Mouse (Mus musculus) lung, postnatal 36 days (tissue): ENCODE measurements around the gene Krt34.

Source experiments
- DNase-seq: peaks from one replicate; pipeline ENCODE4 v3.0.0; 2022; ENCODE audit warnings: mixed read lengths

Krt34 gene

DNA sequence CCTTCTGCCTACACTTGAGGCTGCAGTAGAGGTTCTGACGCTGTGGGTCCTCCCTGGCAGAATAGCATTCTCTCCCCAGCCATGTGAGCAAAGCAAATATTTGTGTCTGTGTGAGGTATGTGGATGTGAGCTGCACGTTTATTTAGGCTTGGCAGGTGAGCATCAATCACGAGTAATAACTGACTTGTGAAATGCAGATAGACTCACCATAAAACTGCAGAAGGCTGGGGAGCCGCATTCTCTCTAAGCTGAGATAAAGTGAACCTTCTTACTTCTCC is 47.0 kb downstream of the Krt34 start:
- no peak for DNase-seq

DNA sequence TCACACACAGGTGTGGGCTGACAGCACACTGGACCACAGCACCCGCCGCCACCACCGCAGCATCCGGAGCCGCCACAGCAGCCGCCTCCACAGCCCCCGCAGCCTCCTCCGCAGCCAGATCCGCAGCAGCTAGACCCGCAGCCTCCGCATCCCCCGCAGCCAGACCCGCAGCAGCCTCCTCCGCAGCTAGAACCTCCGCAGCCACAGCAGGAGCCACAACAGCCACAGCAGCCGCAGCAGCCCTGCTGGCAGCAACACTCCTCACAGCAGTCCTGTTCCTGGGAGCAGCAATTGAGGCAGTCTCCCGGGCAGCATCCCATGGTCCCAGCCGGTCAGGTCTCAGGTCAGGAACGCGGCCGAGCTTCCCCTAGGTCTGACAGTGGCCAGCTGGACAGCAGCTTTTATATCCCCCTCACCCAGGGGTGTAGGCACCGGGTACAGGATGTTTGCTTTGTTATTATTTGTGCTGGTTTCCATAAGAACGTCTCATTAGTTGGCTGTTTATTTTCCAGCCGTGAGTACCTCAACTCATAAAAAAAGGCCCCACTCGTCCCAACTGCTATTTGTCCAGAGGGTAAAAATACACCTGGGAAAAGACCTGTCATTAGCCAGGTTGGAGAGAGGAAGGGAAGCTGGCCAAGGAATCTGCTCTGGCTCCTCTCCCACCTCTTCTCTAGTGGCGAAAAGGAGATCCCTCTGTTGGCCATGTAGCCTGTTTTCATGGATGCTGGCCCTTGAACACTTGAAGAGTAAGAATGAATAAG is 47.6 kb downstream of the Krt34 start, which contains the start of gene Krtap17-1:
Krtap17-1 (minus strand) TSS at position 375 of the 764 bp plus-strand sequence.
- peak; percentile 32 for DNase-seq

DNA sequence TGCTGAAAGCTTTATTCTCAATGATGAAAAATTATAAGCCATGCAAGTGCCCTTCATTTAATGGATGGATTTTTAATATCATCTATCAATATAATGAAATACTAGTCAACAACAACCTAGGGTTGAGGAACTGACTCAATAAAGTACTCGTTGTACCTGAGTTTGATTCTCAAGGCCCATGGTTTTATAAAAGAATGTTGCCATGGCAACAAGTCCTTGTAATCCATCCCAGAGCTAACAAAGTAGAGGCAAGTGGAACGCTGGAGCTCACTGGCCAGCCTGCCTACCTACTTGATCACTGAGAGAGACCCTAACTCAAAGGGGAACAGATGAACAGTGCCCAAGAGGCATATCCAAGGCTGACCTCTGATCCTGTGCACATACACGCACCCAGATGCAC is 50.8 kb downstream of the Krt34 start:
- DNase-seq, result no peak

DNA sequence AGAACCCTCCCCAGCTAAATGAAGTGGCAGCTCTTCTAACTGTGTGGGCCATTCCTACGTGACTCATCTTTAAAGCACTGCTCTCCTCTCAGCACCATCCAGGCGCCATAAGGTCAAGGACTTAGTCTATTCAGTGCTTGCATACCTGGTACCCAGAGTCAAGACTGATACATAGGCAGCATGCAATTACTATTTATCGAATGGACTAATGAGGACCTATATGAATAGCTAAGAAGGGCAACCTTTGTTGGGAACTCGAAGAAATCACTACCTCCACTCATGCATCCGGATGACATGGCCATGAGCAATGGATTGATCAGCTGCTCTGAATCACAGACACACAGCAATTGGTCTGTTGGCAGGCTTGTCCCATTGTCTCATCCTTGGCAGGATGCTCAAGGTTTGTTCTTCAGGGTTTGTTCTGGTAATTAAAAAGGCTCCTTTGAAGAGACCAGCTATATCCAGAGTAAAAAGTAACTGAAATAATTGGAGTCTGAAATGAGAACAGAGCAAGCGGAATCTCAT is 51.4 kb downstream of the Krt34 start:
- no peak for DNase-seq

DNA sequence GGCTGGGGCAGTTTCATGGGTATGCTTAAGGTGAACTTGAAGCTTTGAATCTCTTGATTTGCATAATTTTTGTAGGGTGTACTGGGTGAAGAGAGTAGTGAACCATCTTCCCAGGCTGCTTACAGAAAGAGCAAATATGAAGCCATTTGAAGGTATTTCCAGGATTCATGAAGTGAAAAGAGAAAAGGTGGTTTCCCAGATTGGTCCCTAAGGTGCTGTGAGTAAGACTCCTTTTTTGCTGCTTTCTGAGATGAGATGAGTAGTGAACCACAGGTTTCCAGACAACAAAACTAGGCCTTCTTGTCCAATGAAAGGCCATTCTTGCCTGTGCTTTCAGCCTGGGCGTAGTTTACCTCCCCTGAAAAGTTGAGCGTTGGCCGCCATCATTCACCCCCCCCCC is 52.8 kb downstream of the Krt34 start:
- DNase-seq, result no peak
